Mouse (Mus musculus) retina, embryonic 14.5 days (tissue): ENCODE measurements around the gene Tgm5.
"Not testable (repeated sequence)": the region's sequence is repeated elsewhere in the genome, so short reads cannot be mapped to it uniquely, and the experiment has no call there.

ENCODE experiments used
- DNase-seq: peaks from one replicate; pipeline ENCODE4 v3.0.0-alpha.2; 2015; ENCODE audit warnings: low spot score

The Tgm5 gene

GRCm38 (mm10) chr2:121039382-121039781 lies 46.3 kb downstream of the Tgm5 start:
- no peak for DNase-seq

- not testable (repeated sequence) for DNase-seq
Observed at GRCm38 (mm10) chr2:121038851-121039250, 46.8 kb downstream of the Tgm5 start.

- DNase-seq, result no peak
Observed at GRCm38 (mm10) chr2:121036733-121037341, 48.8 kb downstream of the Tgm5 start, which contains the start of gene Epb42. Gene Epb42 (minus strand): TSS chr2:121037072.

GRCm38 (mm10) chr2:121022918-121023317 lies 62.7 kb downstream of the Tgm5 start:
- DNase-seq, result no peak

GRCm38 (mm10) chr2:121017151-121017550 lies 68.5 kb downstream of the Tgm5 start:
- DNase-seq, result no peak

- DNase-seq, result no peak
Observed at GRCm38 (mm10) chr2:121016226-121016625, 69.4 kb downstream of the Tgm5 start.

- no peak for DNase-seq
Observed at GRCm38 (mm10) chr2:121015507-121015906, 70.1 kb downstream of the Tgm5 start.

- DNase-seq, result no peak
Observed at GRCm38 (mm10) chr2:121012676-121013075, 73.0 kb downstream of the Tgm5 start.

- no peak for DNase-seq
Observed at GRCm38 (mm10) chr2:121009071-121009677, 76.5 kb downstream of the Tgm5 start.

- no peak for DNase-seq
Observed at GRCm38 (mm10) chr2:121008664-121009007, 77.0 kb downstream of the Tgm5 start.

GRCm38 (mm10) chr2:121007925-121008663 lies 77.5 kb downstream of the Tgm5 start, which contains the start of gene Ccndbp1:
Gene Ccndbp1 (plus strand): TSS chr2:121008403.
- peak; percentile 94 for DNase-seq

GRCm38 (mm10) chr2:121006986-121007385 lies 78.7 kb downstream of the Tgm5 start:
- DNase-seq, result no peak

- no peak for DNase-seq
Observed at GRCm38 (mm10) chr2:121004018-121004811, 81.4 kb downstream of the Tgm5 start.

GRCm38 (mm10) chr2:121003586-121003985 lies 82.1 kb downstream of the Tgm5 start:
- peak; percentile 16 for DNase-seq

- no peak for DNase-seq
Observed at GRCm38 (mm10) chr2:120998863-120999262, 86.8 kb downstream of the Tgm5 start.

GRCm38 (mm10) chr2:120996607-120997006 lies 89.0 kb downstream of the Tgm5 start:
- not testable (repeated sequence) for DNase-seq
